Mouse (Mus musculus): ENCODE data around the gene Gm11563.
"Not testable (repeated sequence)": the region's sequence is repeated elsewhere in the genome, so short reads cannot be mapped to it uniquely, and the experiment has no call there.

The Gm11563 gene

DNA sequence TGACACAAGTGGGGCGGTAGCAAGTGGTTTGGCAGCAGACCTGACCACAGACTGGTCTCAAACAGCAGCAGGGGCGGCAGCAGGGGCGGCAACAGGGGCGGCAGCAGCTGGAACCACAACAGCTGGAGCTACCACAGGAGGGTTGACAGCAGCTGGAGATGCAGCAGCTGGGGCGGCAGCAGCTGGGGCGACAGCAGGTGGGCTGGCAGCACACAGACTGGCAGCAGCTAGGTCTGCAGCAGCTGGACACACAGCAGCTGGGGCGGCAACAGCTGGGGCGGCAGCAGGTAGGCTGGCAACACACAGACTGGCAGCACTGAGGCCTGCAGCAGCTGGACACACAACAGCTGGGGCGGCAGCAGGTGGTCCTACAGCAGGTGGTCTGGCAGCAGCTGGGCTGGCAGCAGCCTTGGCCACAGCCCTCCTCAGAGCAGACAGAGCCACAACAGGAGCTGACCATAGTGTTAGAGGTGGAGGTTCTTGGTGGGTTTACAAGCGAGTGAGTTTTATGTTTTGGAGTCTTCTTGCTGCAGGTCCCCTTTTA lies at the start of gene Gm11563:
TSS of gene Gm11563 (minus strand) at position 494 of the 544 bp plus-strand sequence.
- DNase-seq: not testable (repeated sequence)

DNA sequence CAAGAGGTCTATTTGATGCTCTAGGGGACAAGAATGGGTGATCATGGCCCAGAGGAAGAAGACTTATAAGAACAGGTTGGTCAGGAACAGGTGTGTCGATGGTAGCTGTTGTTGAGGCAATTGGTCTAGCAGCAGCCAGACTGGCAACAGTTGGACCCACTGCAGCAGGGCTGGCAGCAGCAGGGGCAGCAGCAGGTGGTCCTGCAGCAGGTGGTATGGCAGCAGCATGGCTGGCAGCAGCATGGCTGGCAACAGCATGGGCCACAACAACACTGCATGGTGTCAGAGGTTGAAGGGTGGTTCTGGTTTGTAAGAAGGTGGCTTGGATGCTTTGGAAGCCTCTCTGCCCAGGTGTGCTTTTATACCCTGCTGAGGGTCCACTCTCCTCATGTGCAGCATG lies 31.7 kb upstream of the Gm11563 start, which contains the start of gene Gm14190:
TSS of gene Gm14190 (minus strand) at position 278 of the 400 bp plus-strand sequence.
- no peak for DNase-seq

DNA sequence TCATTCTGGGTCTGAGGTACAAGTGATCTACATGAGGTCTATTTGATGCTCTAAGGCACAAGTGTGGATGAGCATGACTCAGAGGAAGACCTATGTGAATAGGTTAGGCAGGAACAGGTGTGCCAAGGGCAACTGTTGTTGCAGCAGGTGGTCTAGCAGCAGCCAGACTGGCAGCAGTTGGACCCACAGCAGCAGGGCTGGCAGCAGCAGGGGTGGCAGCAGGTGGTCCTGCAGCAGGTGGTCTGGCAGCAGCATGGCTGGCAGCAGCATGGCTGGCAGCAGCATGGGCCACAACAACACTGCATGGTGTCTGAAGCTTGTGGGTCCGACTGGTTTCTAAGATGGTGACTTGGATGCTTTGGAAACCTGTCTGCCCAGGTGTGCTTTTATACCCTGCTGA lies 26.5 kb upstream of the Gm11563 start:
- not testable (repeated sequence) for DNase-seq

DNA sequence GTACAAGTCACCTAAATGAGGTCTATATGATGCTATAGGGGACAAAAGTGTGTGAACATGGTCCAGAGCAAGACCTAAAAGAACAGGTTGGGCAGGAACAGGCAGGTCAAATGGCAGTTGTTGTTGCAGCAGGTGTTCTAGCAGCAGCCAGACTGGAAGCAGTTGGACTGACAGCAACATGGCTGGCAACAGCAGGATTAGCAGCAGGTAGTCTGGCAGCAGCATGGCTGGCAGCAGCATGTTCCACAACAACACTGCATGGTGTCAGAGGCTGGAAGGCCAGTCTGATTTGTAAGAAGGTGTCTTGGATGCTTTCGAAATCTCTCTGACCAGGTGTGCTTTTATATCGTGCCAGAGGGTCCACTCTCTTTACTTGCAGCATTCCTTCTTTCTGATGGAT lies 24.7 kb upstream of the Gm11563 start:
- DNase-seq: no peak

DNA sequence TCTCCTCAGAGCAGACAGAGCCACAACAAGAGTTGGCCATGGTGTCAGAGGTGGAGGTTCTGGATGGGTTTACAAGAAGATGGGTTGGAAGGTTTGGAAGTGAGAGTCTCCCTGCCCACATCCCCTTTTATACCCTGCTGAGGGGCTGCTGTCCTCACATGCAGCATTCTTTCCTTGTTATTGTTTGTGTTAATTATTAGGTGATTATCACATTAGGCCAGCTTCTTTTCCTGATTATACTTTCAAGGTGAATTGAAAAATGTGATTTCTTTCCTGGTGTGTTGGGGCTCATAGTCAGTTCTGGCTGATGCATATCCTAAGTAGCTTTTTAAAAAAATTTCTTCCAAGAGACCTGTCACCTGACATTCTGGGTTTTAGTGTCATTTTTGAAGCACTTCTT lies 7.1 kb upstream of the Gm11563 start, which contains the start of gene Krtap4-6:
TSS of gene Krtap4-6 (minus strand) at position 101 of the 400 bp plus-strand sequence.
- no peak for DNase-seq

DNA sequence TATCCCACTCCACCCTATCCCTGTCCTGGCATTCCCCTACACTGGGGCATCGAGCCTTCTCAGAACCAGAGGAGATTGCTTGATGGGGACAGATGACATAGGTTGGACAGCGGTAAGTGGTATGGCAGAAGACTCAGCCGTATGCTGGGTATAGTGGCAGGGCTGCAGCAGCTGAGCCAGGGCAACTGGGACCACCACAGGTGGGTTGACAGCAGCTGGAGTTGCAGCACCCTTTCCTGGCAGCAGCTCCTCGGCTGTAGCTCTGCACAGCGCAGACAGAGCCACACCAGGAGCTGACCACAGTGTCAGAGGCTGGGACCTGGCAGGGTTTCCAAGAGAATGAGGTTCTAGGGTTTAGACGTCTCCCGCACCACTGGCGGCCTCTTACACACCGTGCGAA lies 4.0 kb upstream of the Gm11563 start:
- DNase-seq: no peak

DNA sequence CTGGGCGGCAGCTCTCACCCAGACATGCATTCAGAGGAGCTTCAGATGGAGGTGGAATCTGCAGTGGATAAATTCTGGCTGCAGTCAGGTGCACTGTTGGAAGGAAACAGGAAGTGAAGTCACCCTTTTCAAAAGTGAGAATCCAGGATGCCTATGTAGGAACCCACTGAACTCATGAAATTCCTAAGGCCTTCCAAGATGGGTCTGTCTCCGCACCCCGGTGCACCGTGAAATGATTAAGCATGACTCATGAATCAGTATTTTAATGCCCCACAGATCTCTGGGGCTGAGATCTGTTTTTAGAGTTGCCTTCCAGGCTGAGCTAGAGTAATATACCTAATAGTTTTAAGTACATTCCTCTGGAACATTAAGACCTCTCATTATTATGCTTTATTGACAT lies 496 bp upstream of the Gm11563 start:
- no peak for DNase-seq

DNA sequence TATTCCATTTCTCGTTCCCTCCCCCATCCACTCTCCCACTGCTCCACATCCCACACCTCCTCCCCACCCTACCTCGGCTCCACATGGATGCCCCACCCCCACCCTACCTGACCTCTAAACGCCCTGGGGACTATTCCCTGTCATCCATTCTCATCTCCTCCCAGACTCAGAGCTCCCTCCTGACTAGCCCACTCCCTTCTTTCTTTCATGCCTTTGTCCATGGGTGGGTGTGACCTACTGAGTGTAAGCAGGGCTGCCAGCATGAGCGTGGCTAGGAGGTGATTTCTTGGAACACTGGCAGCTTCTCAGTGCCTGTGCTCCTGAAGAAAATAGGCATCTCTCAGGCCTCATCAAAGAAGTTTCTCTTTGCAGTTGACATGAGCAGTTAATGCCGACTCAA lies 1.7 kb downstream of the Gm11563 start:
- no peak for DNase-seq

DNA sequence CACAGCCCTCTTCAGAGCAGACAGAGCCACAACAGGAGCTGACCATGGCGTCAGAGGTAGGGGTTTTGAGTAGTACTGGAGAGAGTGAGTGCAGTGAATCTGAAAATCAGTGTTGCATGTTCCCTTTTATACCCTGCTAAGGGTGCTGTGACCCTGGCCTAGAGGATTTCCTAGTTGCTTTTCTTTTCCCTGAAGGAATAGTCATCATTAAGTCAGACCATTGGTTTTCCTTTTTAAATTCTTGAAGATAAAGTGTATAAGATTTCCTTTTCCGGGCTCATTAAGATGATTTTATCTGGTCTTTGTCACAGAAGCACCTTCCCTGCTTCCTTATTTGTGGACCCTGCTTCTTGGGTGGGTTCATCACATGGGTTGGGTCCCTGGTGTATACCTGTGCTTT lies 8.6 kb downstream of the Gm11563 start, which contains the start of gene Gm11555:
TSS of gene Gm11555 (minus strand) at position 101 of the 400 bp plus-strand sequence.
- DNase-seq: no peak

DNA sequence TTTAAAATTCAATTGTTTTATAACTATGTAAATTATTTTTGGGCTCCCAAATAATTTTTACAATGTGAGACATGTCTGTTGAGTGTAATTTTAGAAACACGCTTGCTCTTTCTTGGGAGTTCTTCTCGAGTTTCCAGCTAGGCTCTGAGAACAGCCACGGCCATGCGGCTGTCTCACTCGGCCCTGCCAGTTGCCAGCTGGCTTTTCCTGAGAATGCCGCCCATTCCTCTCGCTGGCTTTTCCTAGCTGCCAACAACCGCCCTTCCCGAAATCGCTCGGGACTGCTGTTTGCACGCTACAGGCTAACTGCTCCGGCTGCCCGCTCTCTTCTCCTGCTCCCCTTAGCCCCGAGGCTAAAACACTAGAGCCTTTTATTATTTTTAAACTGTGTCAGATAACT lies 12.3 kb downstream of the Gm11563 start:
- DNase-seq: no peak

DNA sequence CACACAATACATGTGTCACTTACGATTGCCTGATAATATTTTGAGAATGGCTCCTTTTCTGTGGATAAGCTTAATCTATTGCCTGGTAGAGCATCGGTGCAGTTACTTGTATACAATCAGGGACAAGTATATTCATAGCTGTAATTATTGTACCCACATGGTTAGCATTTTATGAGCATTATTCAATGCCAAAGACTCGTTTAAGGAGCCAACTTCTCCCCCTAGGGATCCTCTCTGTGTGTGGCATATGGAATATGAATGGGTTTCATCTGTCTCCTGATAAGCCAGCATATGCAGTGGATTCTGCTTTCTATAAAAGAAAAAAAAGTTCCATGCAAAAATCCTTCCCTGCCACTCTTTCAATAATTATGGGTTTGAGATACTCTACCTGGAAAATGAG lies 14.4 kb downstream of the Gm11563 start:
- no peak for DNase-seq

DNA sequence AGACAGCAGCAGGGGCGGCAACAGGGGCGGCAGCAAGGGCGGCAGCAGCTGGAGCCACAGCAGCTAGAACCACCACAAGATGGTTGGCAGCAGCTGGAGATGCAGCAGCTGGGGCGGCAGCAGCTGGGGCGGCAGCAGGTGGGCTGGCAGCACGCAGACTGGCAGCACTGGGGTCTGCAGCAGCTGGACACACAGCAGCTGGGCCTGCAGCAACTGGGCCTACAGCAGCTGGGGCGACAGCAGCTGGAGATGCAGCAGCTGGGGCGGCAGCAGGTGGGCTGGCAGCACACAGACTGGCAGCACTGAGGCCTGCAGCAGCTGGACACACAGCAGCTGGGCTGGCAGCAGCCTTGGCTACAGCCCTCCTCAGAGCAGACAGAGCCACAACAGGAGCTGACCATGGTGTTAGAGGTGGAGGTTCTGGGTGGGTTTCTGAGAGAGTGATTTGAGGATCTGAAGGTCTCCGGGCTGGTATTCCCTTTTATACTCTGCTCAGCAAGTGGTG lies 15.1 kb downstream of the Gm11563 start, which contains the start of gene Krtap4-7:
TSS of gene Krtap4-7 (minus strand) at position 455 of the 505 bp plus-strand sequence.
- DNase-seq: not testable (repeated sequence)

DNA sequence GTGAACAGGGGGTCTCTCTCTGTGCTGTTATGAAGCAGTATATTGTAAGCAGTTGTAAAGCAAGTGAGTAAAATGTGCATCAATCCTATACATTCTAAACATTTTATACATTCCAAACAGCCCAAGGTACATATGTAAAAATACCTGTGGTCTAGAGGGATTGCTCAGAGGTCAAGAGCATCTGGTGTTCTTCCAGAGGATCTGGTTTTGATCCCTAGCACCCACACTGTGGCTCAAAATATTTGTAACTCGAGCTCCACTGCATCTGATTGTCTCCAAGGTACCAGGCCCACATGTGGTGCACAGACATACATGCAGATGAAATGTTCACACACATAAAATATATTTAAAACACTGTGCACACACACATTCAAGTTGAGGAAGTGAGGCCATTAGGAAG lies 17.8 kb downstream of the Gm11563 start:
- DNase-seq: no peak

DNA sequence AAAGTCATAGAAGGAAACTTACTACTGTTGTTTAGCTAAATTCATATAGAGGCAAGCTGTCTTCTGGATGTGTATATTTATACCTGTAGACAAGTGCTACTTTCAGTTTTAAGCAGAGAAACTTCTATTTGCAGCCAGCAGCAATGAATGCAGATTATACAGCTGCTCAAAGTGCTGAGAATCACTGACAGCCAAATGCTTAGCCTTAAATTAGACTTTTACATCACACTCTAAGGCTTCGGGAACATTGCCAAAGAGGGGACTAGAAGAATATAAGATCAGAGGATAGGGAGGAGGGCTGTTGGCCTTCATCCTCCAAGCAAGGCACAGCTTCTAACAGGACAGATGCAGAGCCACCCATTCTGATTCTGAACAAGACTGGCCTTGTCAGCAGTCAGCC lies 21.7 kb downstream of the Gm11563 start:
- DNase-seq: no peak

DNA sequence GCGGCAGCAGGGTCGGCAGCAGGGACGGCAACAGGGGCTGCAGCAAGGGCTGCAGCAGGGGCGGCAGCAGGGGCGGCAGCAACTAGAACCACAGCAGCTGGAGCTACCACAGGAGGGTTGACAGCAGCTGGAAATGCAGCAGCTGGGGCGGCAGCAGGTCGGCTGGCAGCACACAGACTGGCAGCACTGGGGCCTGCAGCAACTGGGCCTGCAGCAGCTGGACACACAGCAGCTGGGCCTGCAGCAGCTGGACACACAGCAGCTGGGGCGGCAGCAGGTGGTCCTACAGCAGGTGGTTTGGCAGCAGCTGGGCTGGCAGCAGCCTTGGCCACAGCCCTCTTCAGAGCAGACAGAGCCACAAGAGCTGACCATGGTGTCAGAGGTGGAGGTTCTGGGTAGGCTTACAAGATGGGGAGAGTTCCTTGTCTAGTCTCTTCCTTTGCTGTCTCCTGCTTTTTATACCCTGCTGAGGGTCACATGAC lies 24.1 kb downstream of the Gm11563 start, which contains the start of gene Krtap4-2:
TSS of gene Krtap4-2 (minus strand) at position 432 of the 482 bp plus-strand sequence.
- DNase-seq: no peak

DNA sequence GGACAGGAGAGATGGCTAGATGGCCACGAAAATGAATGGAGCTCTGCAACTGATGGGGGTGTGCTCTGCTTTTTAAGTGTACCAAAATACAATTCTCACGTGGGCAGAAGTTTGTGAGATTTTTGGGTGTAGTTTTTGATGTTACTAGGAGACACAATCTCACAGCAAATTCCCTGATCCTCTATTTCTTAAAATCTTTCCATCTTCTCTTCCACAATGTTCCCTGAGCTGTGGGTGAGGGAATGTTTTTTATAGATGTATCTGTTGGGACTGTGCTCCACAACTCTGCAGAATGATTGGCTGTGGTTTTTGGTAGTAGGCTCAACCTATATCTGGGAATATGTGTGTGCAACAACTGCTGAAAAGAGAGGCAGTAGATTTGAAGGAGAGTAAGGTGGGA lies 25.5 kb downstream of the Gm11563 start:
- DNase-seq: no peak

DNA sequence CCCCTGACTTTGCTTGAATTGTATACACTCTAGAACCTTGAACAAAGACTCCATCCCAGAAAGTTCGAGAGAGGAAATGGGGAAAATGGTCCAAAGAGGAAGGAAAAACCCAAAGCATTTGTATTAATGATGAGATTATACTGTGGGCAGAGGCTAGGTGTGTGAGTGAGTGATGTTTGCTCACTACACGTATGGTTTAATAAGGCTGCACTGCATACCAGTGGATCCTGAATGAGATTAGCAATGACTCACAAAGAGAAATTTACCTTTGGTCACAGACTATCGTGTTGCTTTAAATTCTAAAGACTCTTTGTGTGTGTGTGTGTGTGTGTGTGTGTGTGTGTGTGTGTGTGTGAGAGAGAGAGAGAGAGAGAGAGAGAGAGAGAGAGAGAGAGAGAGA lies 27.9 kb downstream of the Gm11563 start:
- DNase-seq: no peak

DNA sequence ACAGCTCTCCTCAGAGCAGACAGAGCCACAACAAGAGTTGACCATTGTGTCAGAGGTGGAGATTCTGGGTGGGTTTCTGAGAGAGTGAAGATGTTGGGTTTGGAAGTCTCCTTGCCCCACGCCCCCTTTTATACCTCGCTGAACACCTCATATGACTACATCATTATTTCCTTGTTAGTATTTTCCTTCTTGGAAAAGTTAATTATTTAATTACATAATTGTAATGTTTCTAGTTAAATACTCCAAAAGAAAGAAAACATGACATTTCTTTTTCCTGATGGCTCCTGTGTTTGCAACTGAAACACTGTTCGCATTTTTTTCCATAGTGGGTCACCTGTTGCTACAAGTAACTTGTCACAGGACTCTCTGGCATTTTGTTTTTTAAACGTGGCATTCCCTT lies 30.6 kb downstream of the Gm11563 start, which contains the start of gene Krtap4-1:
TSS of gene Krtap4-1 (minus strand) at position 101 of the 400 bp plus-strand sequence.
- no peak for DNase-seq

DNA sequence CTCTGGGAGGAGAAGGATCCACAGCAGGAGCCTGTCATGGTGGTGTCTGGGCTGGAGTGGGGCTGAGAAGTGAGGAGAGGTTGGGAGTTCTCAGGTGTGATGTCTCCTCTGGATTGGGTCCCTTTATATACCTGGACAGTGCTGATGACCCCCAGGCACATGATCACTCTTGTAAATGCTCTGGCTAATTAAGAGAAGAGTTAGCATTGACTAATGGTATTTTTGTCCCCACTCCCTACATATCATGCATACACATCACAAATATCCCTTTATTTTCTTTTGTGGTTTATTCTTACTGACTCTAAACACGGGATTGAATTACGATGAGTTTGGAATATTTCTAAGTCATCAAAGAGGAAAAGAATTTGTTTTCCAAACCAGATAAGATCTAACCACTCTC lies 38.4 kb downstream of the Gm11563 start, which contains the start of gene Gm11562:
TSS of gene Gm11562 (minus strand) at position 101 of the 400 bp plus-strand sequence.
- no peak for DNase-seq

DNA sequence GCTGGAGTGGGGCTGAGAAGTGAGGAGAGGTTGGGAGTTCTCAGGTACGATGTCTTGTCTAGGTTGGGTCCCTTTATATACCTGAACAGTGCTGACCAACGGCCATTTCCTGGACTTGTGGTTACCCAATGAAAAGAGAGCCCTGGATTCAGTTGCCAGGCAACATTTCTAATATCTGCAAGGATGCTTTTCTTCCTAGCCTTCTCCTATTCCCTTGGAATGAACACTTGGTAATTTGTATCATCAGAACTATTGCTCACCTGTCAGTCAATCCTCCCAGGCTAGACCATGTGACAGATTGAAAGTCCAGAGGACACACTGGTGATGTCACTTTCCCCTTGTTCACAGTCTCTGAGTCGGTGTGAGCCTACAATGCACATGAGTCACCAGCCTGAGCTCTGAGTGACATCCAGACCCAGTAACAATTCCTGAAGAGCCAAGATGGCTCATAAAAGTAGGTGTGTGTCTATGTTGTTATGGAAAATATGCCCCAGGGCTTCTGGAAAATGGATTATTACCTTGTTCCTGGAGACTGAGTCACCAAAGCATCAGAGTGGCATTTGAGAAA lies 43.9 kb downstream of the Gm11563 start, which contains the start of gene Krtap2-4:
TSS of gene Krtap2-4 (minus strand) at position 51 of the 568 bp plus-strand sequence.
- no peak for DNase-seq

DNA sequence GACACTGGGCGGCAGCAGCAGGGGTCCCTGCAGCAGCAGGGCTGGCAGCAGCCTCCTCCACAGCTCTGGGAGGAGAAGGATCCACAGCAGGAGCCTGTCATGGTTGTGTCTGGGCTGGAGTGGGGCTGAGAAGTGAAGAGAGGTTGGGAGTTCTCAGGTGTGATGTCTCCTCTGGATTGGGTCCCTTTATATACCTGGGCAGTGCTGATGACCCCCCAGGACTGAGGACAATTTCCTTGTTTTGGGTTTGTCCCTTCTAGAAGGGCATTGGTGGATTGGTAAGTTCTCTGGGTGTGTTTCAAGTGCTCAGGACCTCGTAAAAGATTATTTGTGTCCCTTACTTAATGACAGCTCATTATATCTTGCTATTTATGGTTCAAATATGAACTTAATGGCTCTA lies 48.7 kb downstream of the Gm11563 start, which contains the start of gene Gm11937:
TSS of gene Gm11937 (minus strand) at position 101 of the 400 bp plus-strand sequence.
- DNase-seq: not testable (repeated sequence)

DNA sequence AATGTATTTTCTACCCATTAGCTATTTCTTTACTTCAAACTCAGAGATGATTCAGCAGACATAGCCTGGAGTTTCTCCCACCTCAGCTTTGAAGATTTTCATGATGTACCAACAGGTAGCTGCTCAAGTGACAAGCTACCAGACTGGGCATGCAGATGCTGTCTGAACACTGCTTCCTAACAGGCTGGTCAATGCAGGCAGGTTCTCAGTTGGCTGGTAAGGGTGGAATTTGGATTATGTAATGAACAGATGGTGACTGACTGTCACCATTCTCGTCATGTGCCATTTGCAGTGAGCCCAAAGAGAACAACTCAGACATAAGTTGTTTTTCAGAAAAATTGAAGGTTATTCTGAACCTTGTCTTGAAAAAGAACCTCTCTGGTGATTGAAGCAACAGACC lies 49.6 kb downstream of the Gm11563 start:
- no peak for DNase-seq

Measured in lung, postnatal 10 days (tissue).